Mouse (Mus musculus) C2C12 (cell line): Measurements from ENCODE around the gene Rftn1. TPM values are rescaled to one million over a fixed set of nuclear protein-coding genes. Genes with fewer than 3 reads are reported as not detected.

Source experiments
- H3K27me3 ChIP-seq: one replicate; pipeline ENCODE4 v1.6.1; 2011; ENCODE audit not compliant: control insufficient read depth, insufficient read depth, insufficient read length
- H3K36me3 ChIP-seq: one replicate; pipeline ENCODE4 v1.6.1; 2011; ENCODE audit not compliant: control insufficient read depth, insufficient read depth
- H3K4me3 ChIP-seq: one replicate; pipeline ENCODE4 v1.5.1; 2011; ENCODE audit warnings: mild to moderate bottlenecking, control low read depth; ENCODE audit not compliant: poor library complexity, insufficient read depth, severe bottlenecking
- H3K79me2 ChIP-seq: one replicate; pipeline ENCODE4 v1.6.1; 2011; ENCODE audit not compliant: control insufficient read depth, insufficient read depth
- H3K79me3 ChIP-seq: one replicate; pipeline ENCODE4 v1.6.1; 2011; ENCODE audit warnings: low read depth, control low read depth
- H3ac ChIP-seq: one replicate; pipeline ENCODE3; 2011; ENCODE audit warnings: low read depth; ENCODE audit not compliant: control insufficient read depth, insufficient read length
- CEBPB ChIP-seq: IDR thresholded peaks from one replicate; pipeline ENCODE4 v1.6.1; 2011; ENCODE audit warnings: low read depth, mild to moderate bottlenecking, control low read depth, moderate library complexity
- CTCF ChIP-seq: IDR thresholded peaks from one replicate; pipeline ENCODE4 v1.5.1; 2011; ENCODE audit not compliant: control insufficient read depth, insufficient read depth, insufficient read length
- FOSL1 ChIP-seq: IDR thresholded peaks from one replicate; pipeline ENCODE4 v1.8.0; 2011; ENCODE audit warnings: mild to moderate bottlenecking, low read length; ENCODE audit not compliant: poor library complexity, insufficient read depth, severe bottlenecking
- MAX ChIP-seq: IDR thresholded peaks from one replicate; pipeline ENCODE4 v1.6.1; 2011; ENCODE audit warnings: mild to moderate bottlenecking, control low read depth
- MYOD1 ChIP-seq: IDR thresholded peaks from one replicate; pipeline ENCODE4 v1.6.1; 2011; ENCODE audit warnings: low read depth; ENCODE audit not compliant: control insufficient read depth, insufficient read length
- MYOG ChIP-seq: IDR thresholded peaks from one replicate; pipeline ENCODE4 v1.6.1; 2011; ENCODE audit not compliant: control insufficient read depth, insufficient read length; ENCODE audit errors: extremely low read depth
- USF1 ChIP-seq: IDR thresholded peaks from one replicate; pipeline ENCODE4 v1.6.1; 2011; ENCODE audit warnings: low read depth, mild to moderate bottlenecking, control low read depth, moderate library complexity
- polyA plus RNA-seq: library from polyadenylated mRNA; unstranded; fragments of >200 nt; fragmentation: generic; extraction: Trizol; gene quantifications from one replicate; pipeline ENCODE4 v1.2.1, GENCODE M21; 2012; ENCODE audit warnings: missing spikeins

Gene Rftn1
- polyA plus RNA-seq, 1 experiment, result 0.35 TPM

DNA sequence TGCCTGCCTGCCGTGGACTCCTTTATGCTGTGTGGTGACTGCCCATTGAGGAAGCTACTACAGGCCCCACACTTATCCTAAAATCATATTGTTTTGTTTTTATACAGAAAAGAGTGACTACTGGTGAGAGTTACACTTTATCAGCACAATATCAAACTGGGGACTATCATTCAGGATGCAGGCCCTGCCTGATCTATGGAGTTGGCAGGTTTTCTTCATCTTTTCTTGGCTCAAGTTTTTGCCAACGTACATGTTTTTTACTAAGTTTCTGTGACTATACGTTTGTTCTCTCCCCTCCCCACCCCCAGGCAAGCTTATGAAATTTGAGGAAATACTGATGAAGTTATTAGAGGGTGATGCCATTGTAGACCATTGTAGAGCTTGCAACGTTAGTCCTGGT is 27.5 kb upstream of the Rftn1 start:
- Histone ChIP-seq H3ac (no peak overlapping the region), H3K4me3 (no peak overlapping the region), H3K79me2 (no peaks in the 10 kb centered on the region), H3K36me3 (no peaks in the 10 kb centered on the region), H3K79me3 (no peaks in the 10 kb centered on the region), H3K27me3 (no peaks in the 10 kb centered on the region)
- TF ChIP-seq USF1 (no peak), FOSL1 (no peak), MYOD1 (no peak), MAX (no peak), CEBPB (no peak), CTCF (no peak), MYOG (no peak)

- H3K27me3 ChIP-seq, result no peaks in the 10 kb centered on the region
- no peak overlapping the region for H3K4me3 ChIP-seq
- no peaks in the 10 kb centered on the region for H3K79me2 ChIP-seq
- H3K36me3 ChIP-seq, result no peaks in the 10 kb centered on the region
- no peaks in the 10 kb centered on the region for H3K79me3 ChIP-seq
- TF ChIP-seq FOSL1 (no peak), CTCF (no peak), CEBPB (no peak), USF1 (no peak), MAX (no peak)
- no peak overlapping the region for H3ac ChIP-seq
Observed at GRCm38 (mm10) chr17:50215104-50215503, 24.6 kb upstream of the Rftn1 start.

- Histone ChIP-seq H3ac (no peak overlapping the region), H3K27me3 (no peaks in the 10 kb centered on the region), H3K79me2 (no peaks in the 10 kb centered on the region), H3K4me3 (no peak overlapping the region), H3K36me3 (no peaks in the 10 kb centered on the region), H3K79me3 (no peaks in the 10 kb centered on the region)
- TF ChIP-seq CEBPB (no peak), USF1 (no peak), MYOD1 (no peak), MYOG (no peak), CTCF (no peak), FOSL1 (no peak), MAX (no peak)
Observed at GRCm38 (mm10) chr17:50213117-50213516, 22.6 kb upstream of the Rftn1 start.

DNA sequence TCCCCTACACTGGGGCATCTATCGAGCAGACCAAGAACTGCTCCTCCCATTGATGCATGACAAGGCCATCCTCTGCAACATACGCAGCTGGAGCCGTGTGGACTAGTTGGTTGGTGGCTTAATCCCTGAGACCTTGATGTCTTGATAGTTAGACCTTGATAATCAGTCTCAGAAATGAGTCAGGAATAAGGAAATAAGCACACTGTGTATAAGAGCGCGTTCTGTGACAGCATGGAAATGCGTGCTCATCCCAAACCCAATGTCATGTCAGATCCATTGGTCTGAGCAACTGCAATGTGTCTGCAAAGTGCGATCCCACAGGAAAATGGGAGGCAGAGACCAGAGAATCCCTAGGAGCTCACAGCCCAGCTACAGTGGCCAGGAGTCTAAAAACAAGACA is 21.3 kb upstream of the Rftn1 start:
- TF ChIP-seq FOSL1 (no peak), MYOD1 (no peak), CEBPB (no peak), MYOG (no peak)
- Histone ChIP-seq H3K79me2 (no peaks in the 10 kb centered on the region), H3K4me3 (no peak overlapping the region), H3K27me3 (no peaks in the 10 kb centered on the region), H3K79me3 (no peaks in the 10 kb centered on the region), H3ac (no peak overlapping the region), H3K36me3 (no peaks in the 10 kb centered on the region)

GRCm38 (mm10) chr17:50209831-50210230 is 19.4 kb upstream of the Rftn1 start:
- no peak overlapping the region for H3K4me3 ChIP-seq
- H3K79me3 ChIP-seq, result no peaks in the 10 kb centered on the region
- peak; percentile 56 for TF ChIP-seq USF1
- no peak for TF ChIP-seq FOSL1
- no peak for TF ChIP-seq CEBPB
- no peak for TF ChIP-seq MAX
- TF ChIP-seq CTCF, result no peak
- TF ChIP-seq MYOD1, result no peak
- TF ChIP-seq MYOG, result no peak
- H3K36me3 ChIP-seq, result no peaks in the 10 kb centered on the region
- H3ac ChIP-seq, result no peak overlapping the region
- no peaks in the 10 kb centered on the region for H3K27me3 ChIP-seq
- H3K79me2 ChIP-seq, result no peaks in the 10 kb centered on the region
